Mouse (Mus musculus) embryonic facial prominence, embryonic 11.5 days (tissue): ENCODE data around the gene Foxi1. TPM values are rescaled to one million over a fixed set of nuclear protein-coding genes. Genes with fewer than 3 reads are reported as not detected.

Source experiments
- polyA plus RNA-seq: library from polyadenylated mRNA; unstranded; fragments of >200 nt; fragmentation: Nextera tagmentation; extraction: Ambion mirVana; gene quantifications from 2 replicates; pipeline ENCODE4 v1.2.1, GENCODE M21; 2014

The Foxi1 gene
- polyA plus RNA-seq, 1 experiment from 2014 or later: not detected

Other genes with a start within 250 kb of the Foxi1 start
- gene Kcnmb1, start 245.1 kb downstream of the Foxi1 start, polyA plus RNA-seq: 0.10 and 0.22 TPM in 2 replicates
- gene Kcnip1, start 214.9 kb downstream of the Foxi1 start, polyA plus RNA-seq: 3.5 and 4.9 TPM in 2 replicates
- 2.3 and 2.4 TPM in 2 replicates for gene Lcp2, start 161.2 kb downstream of the Foxi1 start, polyA plus RNA-seq
- gene 4930469K13Rik, start 109.5 kb downstream of the Foxi1 start, polyA plus RNA-seq: not detected in 2 replicates
- gene Fam196b, start 106.7 kb upstream of the Foxi1 start, polyA plus RNA-seq: 1.2 and 1.6 TPM in 2 replicates